Mouse (Mus musculus) midbrain, embryonic 16.5 days (tissue): ENCODE results near the gene Zfp952. TPM values are rescaled to one million over a fixed set of nuclear protein-coding genes. Genes with fewer than 3 reads are reported as not detected.
"Not testable (repeated sequence)": the region's sequence is repeated elsewhere in the genome, so short reads cannot be mapped to it uniquely, and the experiment has no call there.

Source experiments
- ATAC-seq: fragments of 200-750 bp; cut with Nextera tagmentation; 2 replicates; pipeline ENCODE4 v1.8.0; 2017; ENCODE audit warnings: moderate TSS enrichment
- H3K27ac ChIP-seq: fragments of 300-500 bp; sonication (generic); 2 replicates; pipeline ENCODE4 v1.5.1; 2014; ENCODE audit warnings: mild to moderate bottlenecking, low read length, mixed read lengths
- H3K27me3 ChIP-seq: fragments of 300-500 bp; sonication (generic); 2 replicates; pipeline ENCODE4 v1.6.1; 2014; ENCODE audit warnings: low read depth, low read length, mixed read lengths; ENCODE audit not compliant: control insufficient read depth, insufficient read depth
- H3K36me3 ChIP-seq: fragments of 300-500 bp; sonication (generic); 2 replicates; pipeline ENCODE4 v1.6.1; 2014; ENCODE audit warnings: mild to moderate bottlenecking, low read length, moderate library complexity, mixed read lengths; ENCODE audit not compliant: control insufficient read depth, insufficient read depth
- H3K4me1 ChIP-seq: fragments of 300-500 bp; sonication (generic); 2 replicates; pipeline ENCODE4 v1.6.1; 2014; ENCODE audit warnings: mild to moderate bottlenecking, low read length, mixed read lengths; ENCODE audit not compliant: control insufficient read depth, insufficient read depth
- H3K4me2 ChIP-seq: fragments of 300-500 bp; sonication (generic); 2 replicates; pipeline ENCODE4 v1.6.1; 2014; ENCODE audit warnings: mild to moderate bottlenecking, low read length, mixed read lengths
- H3K4me3 ChIP-seq: fragments of 300-500 bp; sonication (generic); 2 replicates; pipeline ENCODE4 v1.5.1; 2014; ENCODE audit warnings: low read depth, mild to moderate bottlenecking, low read length, moderate library complexity, mixed read lengths
- H3K9ac ChIP-seq: fragments of 300-500 bp; sonication (generic); 2 replicates; pipeline ENCODE4 v1.6.1; 2014; ENCODE audit warnings: low read depth, low read length, mixed read lengths
- H3K9me3 ChIP-seq: fragments of 300-500 bp; sonication (generic); replicated peaks from 2 replicates; pipeline ENCODE4 v1.6.1; 2014; ENCODE audit warnings: mild to moderate bottlenecking, low read length, mixed read lengths; ENCODE audit not compliant: control insufficient read depth, poor library complexity, severe bottlenecking
- WGBS: fragments of 180-500 bp; shearing (Covaris S2); extraction: QIAGEN DNeasy Blood & Tissue Kit; methylation state at CpG from one replicate; pipeline ENCODE4 v1.1.7; 2014; 5-methylcytosine and 5-hydroxymethylcytosine counted together
- polyA plus RNA-seq: library from polyadenylated mRNA; unstranded; fragments of >200 nt; fragmentation: Nextera tagmentation; extraction: Ambion mirVana; gene quantifications from 2 replicates; pipeline ENCODE4 v1.2.1, GENCODE M21; 2015

The Zfp952 gene
- polyA plus RNA-seq, 1 experiment from 2014 or later, result 21.7 TPM

GRCm38 (mm10) chr17:32965253-32965622, 27.7 kb upstream of the Zfp952 start:
- no peaks in the 10 kb centered on the region for H3K36me3 ChIP-seq
- peak overlapping the region; percentile 61 for H3K4me2 ChIP-seq
- H3K9ac ChIP-seq, result peak overlapping the region; percentile 66
- under 1% methylated on average over 14 of the region's 14 CpGs for WGBS
- peak; percentile 66 for ATAC-seq
- no peaks in the 10 kb centered on the region for H3K9me3 ChIP-seq
- H3K27me3 ChIP-seq, result no peaks in the 10 kb centered on the region
- peak overlapping the region; percentile 86 for H3K4me3 ChIP-seq
- peaks cover 16% of the 10 kb centered on the region for H3K4me1 ChIP-seq
- H3K27ac ChIP-seq, result no peak overlapping the region; the same call in 1 of the 2 replicates

- no peaks in the 10 kb centered on the region for H3K27me3 ChIP-seq
- no peaks in the 10 kb centered on the region for H3K36me3 ChIP-seq
- H3K9me3 ChIP-seq, result no peaks in the 10 kb centered on the region
- under 1% methylated on average over 33 of the region's 33 CpGs for WGBS
- H3K4me1 ChIP-seq, result peaks cover 16% of the 10 kb centered on the region
- peak within 1 kb of the TSS; percentile 69 for H3K27ac ChIP-seq
- peak within 1 kb of the TSS; percentile 75 for H3K9ac ChIP-seq
- peak within 1 kb of the TSS; percentile 61 for H3K4me2 ChIP-seq
- peak within 1 kb of the TSS; percentile 86 for H3K4me3 ChIP-seq
- ATAC-seq, result peak; percentile 100
These were observed 27.2 kb upstream of the Zfp952 start, which contains the start of gene Zfp472 for GRCm38 (mm10) chr17:32965623-32966290. Gene Zfp472, plus strand, starts transcription at chr17:32965814.

GRCm38 (mm10) chr17:32981361-32981760, 11.6 kb upstream of the Zfp952 start:
- WGBS, result 95% methylated on average over 4 of the region's 4 CpGs
- H3K4me1 ChIP-seq, result no peaks in the 10 kb centered on the region
- no peak overlapping the region for H3K27ac ChIP-seq

GRCm38 (mm10) chr17:32986301-32986700, 6.6 kb upstream of the Zfp952 start:
- no peak overlapping the region for H3K27ac ChIP-seq
- H3K9me3 ChIP-seq, result no peaks in the 10 kb centered on the region
- H3K4me2 ChIP-seq, result no peak overlapping the region
- no peaks in the 10 kb centered on the region for H3K4me1 ChIP-seq
- no peak overlapping the region for H3K9ac ChIP-seq
- H3K27me3 ChIP-seq, result no peaks in the 10 kb centered on the region
- WGBS, result 80% methylated on average over 4 of the region's 4 CpGs
- no peak for ATAC-seq
- H3K36me3 ChIP-seq, result no peaks in the 10 kb centered on the region
- H3K4me3 ChIP-seq, result no peak overlapping the region

More at GRCm38 (mm10) chr17:32981361-32981760, 11.6 kb upstream of the Zfp952 start:
- no peak overlapping the region for H3K9ac ChIP-seq
- no peak for ATAC-seq
- no peak overlapping the region for H3K4me2 ChIP-seq
- H3K36me3 ChIP-seq, result peaks cover 31% of the 10 kb centered on the region
- no peak overlapping the region for H3K4me3 ChIP-seq
- no peaks in the 10 kb centered on the region for H3K9me3 ChIP-seq
- no peaks in the 10 kb centered on the region for H3K27me3 ChIP-seq

- no peaks in the 10 kb centered on the region; the same call in 1 of the 2 replicates for H3K9me3 ChIP-seq
- peak overlapping the region; percentile 70 for H3K4me3 ChIP-seq
- peak overlapping the region; percentile 80; the same call in 1 of the 2 replicates for H3K27ac ChIP-seq
- ATAC-seq, result no peak
- peaks cover 17% of the 10 kb centered on the region for H3K36me3 ChIP-seq
- WGBS, result 63% methylated on average over 12 of the region's 12 CpGs
- peaks cover 13% of the 10 kb centered on the region for H3K4me1 ChIP-seq
- no peaks in the 10 kb centered on the region for H3K27me3 ChIP-seq
- peak overlapping the region; percentile 79 for H3K4me2 ChIP-seq
- peak overlapping the region; percentile 70; the same call in 1 of the 2 replicates for H3K9ac ChIP-seq
These were observed 797 bp upstream of the Zfp952 start for GRCm38 (mm10) chr17:32991965-32992698.

GRCm38 (mm10) chr17:32998492-32998891, 5.6 kb downstream of the Zfp952 start:
- WGBS, result 92% methylated on average over 2 of the region's 2 CpGs
- peaks cover 40% of the 10 kb centered on the region for H3K36me3 ChIP-seq

GRCm38 (mm10) chr17:33008337-33008736, 15.4 kb downstream of the Zfp952 start:
- H3K9ac ChIP-seq, result no peak overlapping the region
- no peak for ATAC-seq
- H3K4me1 ChIP-seq, result no peaks in the 10 kb centered on the region
- 54% methylated on average over 9 of the region's 9 CpGs for WGBS
- H3K4me3 ChIP-seq, result no peak overlapping the region
- H3K27me3 ChIP-seq, result no peaks in the 10 kb centered on the region
- H3K36me3 ChIP-seq, result peaks cover 25% of the 10 kb centered on the region
- H3K27ac ChIP-seq, result no peak overlapping the region
- no peak overlapping the region for H3K4me2 ChIP-seq
- H3K9me3 ChIP-seq, result peaks cover 10% of the 10 kb centered on the region; the same call in 1 of the 2 replicates

More at GRCm38 (mm10) chr17:32998492-32998891, 5.6 kb downstream of the Zfp952 start:
- peaks cover 7% of the 10 kb centered on the region for H3K4me1 ChIP-seq
- H3K9me3 ChIP-seq, result peaks cover 18% of the 10 kb centered on the region
- H3K9ac ChIP-seq, result no peak overlapping the region
- no peak for ATAC-seq
- H3K4me2 ChIP-seq, result no peak overlapping the region
- no peaks in the 10 kb centered on the region for H3K27me3 ChIP-seq
- no peak overlapping the region for H3K27ac ChIP-seq
- H3K4me3 ChIP-seq, result no peak overlapping the region

GRCm38 (mm10) chr17:33020434-33020833, 27.5 kb downstream of the Zfp952 start:
- not testable (repeated sequence) for H3K9ac ChIP-seq, H3K4me1 ChIP-seq, H3K4me2 ChIP-seq, ATAC-seq, H3K4me3 ChIP-seq, H3K27me3 ChIP-seq, H3K27ac ChIP-seq
- Histone ChIP-seq H3K9me3 (peaks cover 67% of the 10 kb centered on the region), H3K36me3 (peaks cover 66% of the 10 kb centered on the region)

- WGBS, result 12% methylated on average over 10 of the region's 10 CpGs
These were observed 39.4 kb downstream of the Zfp952 start for GRCm38 (mm10) chr17:33032376-33032775.

More at GRCm38 (mm10) chr17:33032376-33032775, 39.4 kb downstream of the Zfp952 start:
- H3K4me3 ChIP-seq, result peak overlapping the region; percentile 79
- H3K4me2 ChIP-seq, result peak overlapping the region; percentile 74
- peaks cover 3% of the 10 kb centered on the region; the same call in 1 of the 2 replicates for H3K9me3 ChIP-seq
- H3K4me1 ChIP-seq, result peaks cover 8% of the 10 kb centered on the region
- H3K27ac ChIP-seq, result no peak overlapping the region
- no peaks in the 10 kb centered on the region for H3K27me3 ChIP-seq
- no peak for ATAC-seq
- peak overlapping the region; percentile 85 for H3K9ac ChIP-seq
- no peaks in the 10 kb centered on the region for H3K36me3 ChIP-seq
